Mouse (Mus musculus) small intestine, adult 2 months (tissue): ENCODE data around the gene Gh. TPM values are rescaled to one million over a fixed set of nuclear protein-coding genes. Genes with fewer than 3 reads are reported as not detected.
"Not testable (repeated sequence)": the region's sequence is repeated elsewhere in the genome, so short reads cannot be mapped to it uniquely, and the experiment has no call there.

ENCODE experiments used
- H3K27ac ChIP-seq: fragments of 200-500 bp; 2 replicates; pipeline ENCODE4 v1.5.1; 2012; ENCODE audit warnings: low read depth, low read length, control low read depth, inconsistent platforms; ENCODE audit not compliant: insufficient read depth
- H3K27me3 ChIP-seq: fragments of 200-500 bp; 2 replicates; pipeline ENCODE4 v1.6.1; 2012; ENCODE audit warnings: mild to moderate bottlenecking, moderate library complexity, low read length, inconsistent platforms; ENCODE audit not compliant: control insufficient read depth, insufficient read depth
- H3K36me3 ChIP-seq: fragments of 200-500 bp; 2 replicates; pipeline ENCODE4 v1.6.1; 2012; ENCODE audit warnings: mild to moderate bottlenecking, low read length, control low read depth, inconsistent platforms; ENCODE audit not compliant: control insufficient read depth, insufficient read depth
- H3K4me1 ChIP-seq: fragments of 200-500 bp; 2 replicates; pipeline ENCODE4 v1.6.1; 2012; ENCODE audit warnings: low read length, inconsistent platforms, mixed read lengths; ENCODE audit not compliant: control insufficient read depth, insufficient read depth, insufficient read length
- H3K4me3 ChIP-seq: fragments of 200-500 bp; 2 replicates; pipeline ENCODE4 v1.5.1; 2012; ENCODE audit warnings: low read depth, mild to moderate bottlenecking, control low read depth, inconsistent platforms, low read length, moderate library complexity
- CTCF ChIP-seq: fragments of 200-500 bp; IDR thresholded peaks from 2 replicates; pipeline ENCODE4 v1.5.1; 2012; ENCODE audit warnings: low read depth, mild to moderate bottlenecking, control low read depth, inconsistent platforms, low read length, moderate library complexity, mixed read lengths; ENCODE audit not compliant: insufficient replicate concordance, insufficient read length; ENCODE audit errors: extremely low read depth
- POLR2A ChIP-seq: fragments of 200-500 bp; IDR thresholded peaks from 2 replicates; pipeline ENCODE4 v1.6.1; 2012; ENCODE audit warnings: low read depth, mild to moderate bottlenecking, control low read depth, inconsistent platforms, low read length, moderate library complexity
- WGBS: fragments of 180-500 bp; shearing (Covaris S2); methylation state at CpG from one replicate; pipeline ENCODE4 v1.1.7; 2018; 5-methylcytosine and 5-hydroxymethylcytosine counted together
- polyA plus RNA-seq: library from polyadenylated mRNA; depleted of rRNA; stranded (reverse); fragments of >200 nt; gene quantifications from 2 replicates; pipeline ENCODE4 v1.2.3, GENCODE M21; 2012; rRNA removed

The Gh gene
- 0.24 TPM in 1 of 2 replicates, not detected in the other for polyA plus RNA-seq

- H3K4me1 ChIP-seq = no peaks in the 10 kb centered on the region; the same call in 1 of the 2 replicates
- no peaks in the 10 kb centered on the region for H3K27me3 ChIP-seq
- H3K4me3 ChIP-seq = no peak within 1 kb of the TSS
- H3K27ac ChIP-seq = no peak within 1 kb of the TSS
- H3K36me3 ChIP-seq = no peaks in the 10 kb centered on the region
- 80% methylated on average over 9 of the region's 9 CpGs for WGBS
- no peak for TF ChIP-seq POLR2A
- no peak for TF ChIP-seq CTCF
Measured at GRCm38 (mm10) chr11:106301765-106302164, at the start of gene Gh. Gene Gh, minus strand, starts transcription at chr11:106301865.

GRCm38 (mm10) chr11:106351253-106351652 lies 49.6 kb upstream of the Gh start:
- no peaks in the 10 kb centered on the region for H3K27me3 ChIP-seq
- H3K4me1 ChIP-seq = no peaks in the 10 kb centered on the region
- H3K27ac ChIP-seq = no peak overlapping the region
- no peak overlapping the region for H3K4me3 ChIP-seq
- 52% methylated on average over 3 of the region's 3 CpGs for WGBS
- no peaks in the 10 kb centered on the region for H3K36me3 ChIP-seq
- no peak for TF ChIP-seq POLR2A
- no peak for TF ChIP-seq CTCF

- WGBS = 44% methylated on average over 5 of the region's 5 CpGs
- TF ChIP-seq CTCF = no peak
- no peak for TF ChIP-seq POLR2A
Measured at GRCm38 (mm10) chr11:106350853-106351252, 49.2 kb upstream of the Gh start.

GRCm38 (mm10) chr11:106349772-106350171 lies 48.1 kb upstream of the Gh start:
- Histone ChIP-seq H3K4me1 (no peaks in the 10 kb centered on the region), H3K36me3 (no peaks in the 10 kb centered on the region), H3K4me3 (no peak overlapping the region), H3K27ac (no peak overlapping the region), H3K27me3 (no peaks in the 10 kb centered on the region)
- TF ChIP-seq POLR2A (no peak), CTCF (no peak)
- WGBS = 71% methylated on average over 6 of the region's 6 CpGs

More at GRCm38 (mm10) chr11:106350853-106351252, 49.2 kb upstream of the Gh start:
- H3K4me3 ChIP-seq = no peak overlapping the region
- H3K27me3 ChIP-seq = no peaks in the 10 kb centered on the region
- H3K36me3 ChIP-seq = no peaks in the 10 kb centered on the region
- H3K4me1 ChIP-seq = no peaks in the 10 kb centered on the region
- no peak overlapping the region for H3K27ac ChIP-seq

GRCm38 (mm10) chr11:106344910-106345309 lies 43.2 kb upstream of the Gh start:
- Histone ChIP-seq H3K27me3 (no peaks in the 10 kb centered on the region), H3K4me1 (no peaks in the 10 kb centered on the region), H3K36me3 (no peaks in the 10 kb centered on the region), H3K27ac (no peak overlapping the region), H3K4me3 (no peak overlapping the region)
- 29% methylated on average over 6 of the region's 6 CpGs for WGBS
- TF ChIP-seq POLR2A (no peak), CTCF (no peak)

- Histone ChIP-seq H3K4me1 (no peaks in the 10 kb centered on the region), H3K4me3 (no peak overlapping the region), H3K27ac (no peak overlapping the region), H3K36me3 (no peaks in the 10 kb centered on the region), H3K27me3 (no peaks in the 10 kb centered on the region)
- 69% methylated on average over 9 of the region's 9 CpGs for WGBS
- no peak for TF ChIP-seq CTCF
- no peak for TF ChIP-seq POLR2A
Measured at GRCm38 (mm10) chr11:106340990-106341520, 39.4 kb upstream of the Gh start.

GRCm38 (mm10) chr11:106339323-106339722 lies 37.7 kb upstream of the Gh start:
- H3K4me1 ChIP-seq, H3K27me3 ChIP-seq, H3K36me3 ChIP-seq, H3K27ac ChIP-seq, H3K4me3 ChIP-seq: not testable (repeated sequence)
- WGBS = 70% methylated on average over 4 of the region's 4 CpGs

GRCm38 (mm10) chr11:106338870-106339269 lies 37.2 kb upstream of the Gh start:
- TF ChIP-seq CTCF = no peak
- TF ChIP-seq POLR2A = no peak
- 77% methylated on average over 7 of the region's 7 CpGs for WGBS
- H3K4me3 ChIP-seq = no peak overlapping the region
- H3K27ac ChIP-seq = no peak overlapping the region
- H3K4me1 ChIP-seq = no peaks in the 10 kb centered on the region
- no peaks in the 10 kb centered on the region for H3K27me3 ChIP-seq
- no peaks in the 10 kb centered on the region for H3K36me3 ChIP-seq
